Mouse (Mus musculus) telencephalon, adult 2 months (tissue): ENCODE results near the gene Ehmt2.
"Not testable (repeated sequence)": the region's sequence is repeated elsewhere in the genome, so short reads cannot be mapped to it uniquely, and the experiment has no call there.

ENCODE experiments used
- DNase-seq: peaks from one replicate; pipeline ENCODE4 v3.0.0-alpha.2; 2011; ENCODE audit warnings: low read depth, low spot score

The Ehmt2 gene

GRCm38 (mm10) chr17:34891377-34891776 lies 6.9 kb upstream of the Ehmt2 start:
- DNase-seq: no peak

GRCm38 (mm10) chr17:34893072-34893824 lies 5.0 kb upstream of the Ehmt2 start:
- DNase-seq: no peak

GRCm38 (mm10) chr17:34894074-34894597 lies 4.1 kb upstream of the Ehmt2 start:
- peak; percentile 93 for DNase-seq

- no peak for DNase-seq
Measured at GRCm38 (mm10) chr17:34894801-34895530, 3.3 kb upstream of the Ehmt2 start.

- no peak for DNase-seq
Measured at GRCm38 (mm10) chr17:34895724-34896123, 2.5 kb upstream of the Ehmt2 start.

- DNase-seq: no peak
Measured at GRCm38 (mm10) chr17:34896366-34896765, 1.9 kb upstream of the Ehmt2 start.

- peak; percentile 81 for DNase-seq
Measured at GRCm38 (mm10) chr17:34897373-34898159, 703 bp upstream of the Ehmt2 start.

- DNase-seq: no peak
Measured at GRCm38 (mm10) chr17:34898706-34899052, 410 bp downstream of the Ehmt2 start.

- no peak for DNase-seq
Measured at GRCm38 (mm10) chr17:34899053-34899889, 1.0 kb downstream of the Ehmt2 start.

GRCm38 (mm10) chr17:34899890-34900243 lies 1.6 kb downstream of the Ehmt2 start:
- DNase-seq: no peak

- not testable (repeated sequence) for DNase-seq
Measured at GRCm38 (mm10) chr17:34900826-34901225, 2.6 kb downstream of the Ehmt2 start.

- not testable (repeated sequence) for DNase-seq
Measured at GRCm38 (mm10) chr17:34901948-34902347, 3.7 kb downstream of the Ehmt2 start.

GRCm38 (mm10) chr17:34902895-34903294 lies 4.6 kb downstream of the Ehmt2 start:
- DNase-seq: no peak

GRCm38 (mm10) chr17:34910982-34911381 lies 12.7 kb downstream of the Ehmt2 start:
- no peak for DNase-seq

GRCm38 (mm10) chr17:34911945-34912351 lies 13.7 kb downstream of the Ehmt2 start:
- DNase-seq: peak; percentile 33

- DNase-seq: no peak
Measured at GRCm38 (mm10) chr17:34913930-34914665, 15.8 kb downstream of the Ehmt2 start, which contains the start of gene Slc44a4. TSS of gene Slc44a4 (plus strand) at chr17:34914466.

GRCm38 (mm10) chr17:34915410-34915831 lies 17.2 kb downstream of the Ehmt2 start:
- DNase-seq: no peak

GRCm38 (mm10) chr17:34916316-34916715 lies 18.0 kb downstream of the Ehmt2 start:
- no peak for DNase-seq

- DNase-seq: no peak
Measured at GRCm38 (mm10) chr17:34917188-34917587, 18.9 kb downstream of the Ehmt2 start.

- no peak for DNase-seq
Measured at GRCm38 (mm10) chr17:34922939-34923338, 24.7 kb downstream of the Ehmt2 start.
